10 mouse cellular contexts compared by ENCODE assay signal in genomic region chr17:43606704-43607103, GRCm38 (mm10). TPM values are rescaled to one million over a fixed set of nuclear protein-coding genes. Genes with fewer than 3 reads are reported as not detected.
DNase-seq lines count a peak whose midpoint lies in the region; ATAC-seq and TF ChIP-seq lines count a peak whose summit lies in the region.
"Had no signal": no experiment of that assay in that cellular context is flagged by ENCODE, and none has a peak within 500 bp of the region (broad histone marks: within the 10 kb centered on the region; RNA-seq: fewer than 3 reads in every experiment).

No protein-coding gene starts in this region.

- H3K4me1 ChIP-seq in liver, embryonic 12.5 days, result no peaks in the 10 kb centered on the region
- H3K4me1 ChIP-seq in intestine, postnatal 0 days (replicated peaks; ENCODE audit: control insufficient read depth, insufficient read depth, low read length), result no peaks in the 10 kb centered on the region
- H3K4me1 ChIP-seq in limb, embryonic 11.5 days (ENCODE audit: control insufficient read depth, insufficient read depth, low read length), result no peaks in the 10 kb centered on the region
- H3K4me1 ChIP-seq in olfactory bulb, adult 2 months (ENCODE audit: control insufficient read depth, insufficient read depth, low read length), result no peaks in the 10 kb centered on the region

- TF ChIP-seq POLR2A in olfactory bulb, adult 2 months (IDR thresholded peaks at IDR 0.05; ENCODE audit: insufficient read depth, low read depth, low read length), result no peak

- no peaks in the 10 kb centered on the region for H3K9me3 ChIP-seq in liver, embryonic 12.5 days (replicated peaks)
- no peaks in the 10 kb centered on the region for H3K9me3 ChIP-seq in intestine, postnatal 0 days (ENCODE audit: control insufficient read depth)
- H3K9me3 ChIP-seq in limb, embryonic 11.5 days (ENCODE audit: control insufficient read depth, low read length), result no peaks in the 10 kb centered on the region

- H3K4me3 ChIP-seq in liver, embryonic 12.5 days, result no peak overlapping the region
- H3K4me3 ChIP-seq in intestine, postnatal 0 days (ENCODE audit: low read depth, low read length), result no peak overlapping the region
- H3K4me3 ChIP-seq in limb, embryonic 11.5 days (ENCODE audit: low read depth, low read length), result no peak overlapping the region
- no peak overlapping the region for H3K4me3 ChIP-seq in olfactory bulb, adult 2 months (ENCODE audit: insufficient read depth, low read depth, low read length)
- H3K4me3 ChIP-seq: erythroblast, embryonic 14.5 days had no signal

- H3K27me3 ChIP-seq in liver, embryonic 12.5 days (replicated peaks), result no peaks in the 10 kb centered on the region
- H3K27me3 ChIP-seq in intestine, postnatal 0 days (replicated peaks; ENCODE audit: control insufficient read depth, insufficient read depth, low read length), result no peaks in the 10 kb centered on the region
- H3K27me3 ChIP-seq in limb, embryonic 11.5 days (ENCODE audit: control insufficient read depth, insufficient read depth, low read length), result no peaks in the 10 kb centered on the region

- no peak for ATAC-seq in liver, embryonic 12.5 days
- ATAC-seq in intestine, postnatal 0 days, result peak; percentile 45; the same call in 1 of the 2 replicates
- ATAC-seq in limb, embryonic 11.5 days (ENCODE audit: insufficient number of reproducible peaks, low FRiP score, low TSS enrichment, low read depth), result no peak

- no peak overlapping the region for H3K9ac ChIP-seq in liver, embryonic 12.5 days
- H3K9ac ChIP-seq in intestine, postnatal 0 days (ENCODE audit: low read depth, low read length), result no peak overlapping the region
- H3K9ac ChIP-seq in limb, embryonic 11.5 days (ENCODE audit: low read length), result no peak overlapping the region

- DNase-seq in liver, result peak; percentile 69
- DNase-seq in c-Kit-positive CD71-negative TER-119-negative erythroid progenitor cells, embryonic 14.5 days (ENCODE audit: low read depth), result peak; percentile 62
- DNase-seq in forelimb bud, embryonic 11.5 days (ENCODE audit: low read depth, low spot score), result peak; percentile 72
- peak; percentile 86 for DNase-seq in limb, embryonic 11.5 days (ENCODE audit: low spot score)
- peak; percentile 66 for DNase-seq in thymus, postnatal 0 days (ENCODE audit: low spot score)

- TF ChIP-seq CTCF in intestine, postnatal 0 days (IDR thresholded peaks at IDR 0.05; ENCODE audit: low read depth), result peak; percentile 98
- TF ChIP-seq CTCF in olfactory bulb, adult 2 months (IDR thresholded peaks at IDR 0.05; ENCODE audit: insufficient read depth, low read depth, low read length), result peak; percentile 35; the same call in 1 of the 2 replicates

- H3K27ac ChIP-seq in liver, embryonic 12.5 days, result no peak overlapping the region
- no peak overlapping the region for H3K27ac ChIP-seq in intestine, postnatal 0 days (ENCODE audit: low read depth, low read length)
- H3K27ac ChIP-seq in limb, embryonic 11.5 days (replicated peaks; ENCODE audit: low read depth, low read length), result no peak overlapping the region
- no peak overlapping the region for H3K27ac ChIP-seq in olfactory bulb, adult 2 months (ENCODE audit: insufficient read depth, low read depth, low read length)

- WGBS in liver, embryonic 12.5 days (ENCODE audit: insufficient replicate concordance), result 2% methylated on average over 3 of the region's 3 CpGs
- 11% methylated on average over 3 of the region's 3 CpGs for WGBS in intestine, postnatal 0 days
- WGBS in limb, embryonic 11.5 days, result 15% methylated on average over 3 of the region's 3 CpGs
- 11% methylated on average over 3 of the region's 3 CpGs for WGBS in olfactory bulb, adult 2 months

- no peaks in the 10 kb centered on the region for H3K36me3 ChIP-seq in liver, embryonic 12.5 days
- H3K36me3 ChIP-seq in intestine, postnatal 0 days (ENCODE audit: control insufficient read depth, insufficient read depth), result no peaks in the 10 kb centered on the region; the same call in 1 of the 2 replicates
- H3K36me3 ChIP-seq in limb, embryonic 11.5 days (ENCODE audit: control insufficient read depth, insufficient read depth, low read length), result no peaks in the 10 kb centered on the region

- no peak overlapping the region for H3K4me2 ChIP-seq in liver, embryonic 12.5 days
- H3K4me2 ChIP-seq in intestine, postnatal 0 days (replicated peaks; ENCODE audit: low read depth), result no peak overlapping the region
- no peak overlapping the region for H3K4me2 ChIP-seq in limb, embryonic 11.5 days (ENCODE audit: low read depth, severe bottlenecking)

RNA-seq across cellular contexts. Expression of gene Tdrd6, which starts 23.4 kb away (rescaled TPM):
- polyA plus RNA-seq in liver, embryonic 12.5 days (2016; fragmentation: Nextera tagmentation; extraction: Ambion mirVana), result not detected in 2 replicates
- 2.5 and 2.6 TPM in 2 replicates for polyA plus RNA-seq in intestine, postnatal 0 days (2015; fragmentation: Nextera tagmentation; extraction: Ambion mirVana)
- 0.51 TPM in 1 of 2 replicates, not detected in the other for polyA plus RNA-seq in limb, embryonic 11.5 days (2014; fragmentation: Nextera tagmentation; extraction: Ambion mirVana)
- polyA plus RNA-seq in olfactory bulb, adult 2 months (2012; ENCODE audit: insufficient read depth, insufficient read length, low replicate concordance, missing spikeins), result not detected in 2 replicates
- polyA plus RNA-seq in thymus, postnatal 0 days (2015; fragmentation: Nextera tagmentation; extraction: Ambion mirVana), result not detected in 2 replicates
- polyA plus RNA-seq: erythroblast, embryonic 14.5 days; stomach, embryonic 14.5 days had no signal

RNA-seq across cellular contexts. Expression of gene Pla2g7, which starts 38.8 kb away (rescaled TPM):
- polyA plus RNA-seq in liver, embryonic 12.5 days (2016; fragmentation: Nextera tagmentation; extraction: Ambion mirVana), result 3.6 TPM in 2 replicates
- polyA plus RNA-seq in intestine, postnatal 0 days (2015; fragmentation: Nextera tagmentation; extraction: Ambion mirVana), result 27.9 and 31.9 TPM in 2 replicates
- 3.0 and 3.5 TPM in 2 replicates for polyA plus RNA-seq in limb, embryonic 11.5 days (2014; fragmentation: Nextera tagmentation; extraction: Ambion mirVana)
- polyA plus RNA-seq in olfactory bulb, adult 2 months (2012; ENCODE audit: insufficient read depth, insufficient read length, low replicate concordance, missing spikeins), result 307 TPM in 1 of 2 replicates, not detected in the other
- polyA plus RNA-seq in thymus, postnatal 0 days (2015; fragmentation: Nextera tagmentation; extraction: Ambion mirVana), result 8.2 and 8.6 TPM in 2 replicates
- polyA plus RNA-seq: erythroblast, embryonic 14.5 days had no signal
